14 mouse cellular contexts compared by ENCODE assay signal in genomic region chr14:101602851-101603250, GRCm38 (mm10). TPM values are rescaled to one million over a fixed set of nuclear protein-coding genes. Genes with fewer than 3 reads are reported as not detected.
DNase-seq lines count a peak whose midpoint lies in the region; ATAC-seq and TF ChIP-seq lines count a peak whose summit lies in the region.
"Had no signal": no experiment of that assay in that cellular context is flagged by ENCODE, and none has a peak within 500 bp of the region (broad histone marks: within the 10 kb centered on the region; RNA-seq: fewer than 3 reads in every experiment).

No protein-coding gene starts in this region.

- no peak overlapping the region for H3K4me2 ChIP-seq in forebrain, embryonic 14.5 days (ENCODE audit: low read length)
- no peak overlapping the region for H3K4me2 ChIP-seq in forebrain, embryonic 15.5 days (replicated peaks)
- H3K4me2 ChIP-seq in limb, embryonic 14.5 days (replicated peaks; ENCODE audit: low read depth, low read length, severe bottlenecking) = no peak overlapping the region
- H3K4me2 ChIP-seq: limb, embryonic 13.5 days; neural tube, embryonic 15.5 days had no signal

- no peaks in the 10 kb centered on the region for H3K9me3 ChIP-seq in forebrain, embryonic 14.5 days (replicated peaks; ENCODE audit: control insufficient read depth, low read length)
- H3K9me3 ChIP-seq in forebrain, embryonic 15.5 days = no peaks in the 10 kb centered on the region
- H3K9me3 ChIP-seq in limb, embryonic 14.5 days (ENCODE audit: control insufficient read depth, low read length) = no peaks in the 10 kb centered on the region
- H3K9me3 ChIP-seq in limb, embryonic 10.5 days (replicated peaks) = no peaks in the 10 kb centered on the region
- H3K9me3 ChIP-seq: limb, embryonic 13.5 days; neural tube, embryonic 15.5 days had no signal

- no peak overlapping the region for H3K27ac ChIP-seq in forebrain, embryonic 14.5 days (ENCODE audit: low read depth, low read length)
- no peak overlapping the region for H3K27ac ChIP-seq in forebrain, embryonic 15.5 days (replicated peaks)
- H3K27ac ChIP-seq in limb, embryonic 14.5 days (replicated peaks; ENCODE audit: low read depth, low read length) = no peak overlapping the region
- no peak overlapping the region for H3K27ac ChIP-seq in limb, embryonic 10.5 days
- H3K27ac ChIP-seq in left cerebral cortex, adult 2 months = no peak overlapping the region
- H3K27ac ChIP-seq: limb, embryonic 13.5 days; macrophage; neural tube, embryonic 15.5 days had no signal

- no peaks in the 10 kb centered on the region for H3K36me3 ChIP-seq in forebrain, embryonic 14.5 days (ENCODE audit: control insufficient read depth, insufficient read depth, low read length)
- no peaks in the 10 kb centered on the region for H3K36me3 ChIP-seq in forebrain, embryonic 15.5 days
- no peaks in the 10 kb centered on the region for H3K36me3 ChIP-seq in limb, embryonic 14.5 days (ENCODE audit: control insufficient read depth, insufficient read depth, low read length)
- H3K36me3 ChIP-seq in limb, embryonic 10.5 days = no peaks in the 10 kb centered on the region
- H3K36me3 ChIP-seq: limb, embryonic 13.5 days; neural tube, embryonic 15.5 days had no signal

- no peak overlapping the region for H3K4me3 ChIP-seq in forebrain, embryonic 14.5 days (ENCODE audit: low read depth, low read length)
- H3K4me3 ChIP-seq in forebrain, embryonic 15.5 days = no peak overlapping the region
- H3K4me3 ChIP-seq in limb, embryonic 14.5 days (replicated peaks; ENCODE audit: low read length) = no peak overlapping the region
- no peak overlapping the region for H3K4me3 ChIP-seq in limb, embryonic 10.5 days
- no peak overlapping the region for H3K4me3 ChIP-seq in left cerebral cortex, adult 2 months
- H3K4me3 ChIP-seq: limb, embryonic 13.5 days; neural tube, embryonic 15.5 days had no signal

- TF ChIP-seq POLR2A in limb, embryonic 14.5 days (IDR thresholded peaks at IDR 0.05; ENCODE audit: borderline replicate concordance, extremely low read depth, insufficient read depth, insufficient read length) = no peak

- 0 out of 2 replicates have a peak, but pooled peaks cover 6% of the 10 kb centered on the region for H3K27me3 ChIP-seq in forebrain, embryonic 14.5 days (replicated peaks; ENCODE audit: control insufficient read depth, insufficient read depth, low read length)
- no peaks in the 10 kb centered on the region for H3K27me3 ChIP-seq in forebrain, embryonic 15.5 days
- H3K27me3 ChIP-seq in limb, embryonic 14.5 days (ENCODE audit: control insufficient read depth, insufficient read depth, low read length) = no peaks in the 10 kb centered on the region
- 0 out of 2 replicates have a peak, but pooled peaks cover 8% of the 10 kb centered on the region for H3K27me3 ChIP-seq in limb, embryonic 10.5 days (ENCODE audit: low read depth, poor library complexity, severe bottlenecking)
- H3K27me3 ChIP-seq: neural tube, embryonic 15.5 days had no signal

- H3K9ac ChIP-seq in forebrain, embryonic 14.5 days (ENCODE audit: low read length) = no peak overlapping the region
- no peak overlapping the region for H3K9ac ChIP-seq in forebrain, embryonic 15.5 days (replicated peaks)
- H3K9ac ChIP-seq in limb, embryonic 14.5 days (ENCODE audit: low read depth, low read length, severe bottlenecking) = no peak overlapping the region
- H3K9ac ChIP-seq: limb, embryonic 13.5 days; neural tube, embryonic 15.5 days had no signal

- intact Hi-C loops in left cerebral cortex, adult 2 months (cut with DNase I) = no loop called here

- H3K4me1 ChIP-seq in forebrain, embryonic 14.5 days (ENCODE audit: control insufficient read depth, insufficient read depth, low read length) = no peaks in the 10 kb centered on the region
- H3K4me1 ChIP-seq in forebrain, embryonic 15.5 days = peaks cover 6% of the 10 kb centered on the region
- peaks cover 5% of the 10 kb centered on the region; the same call in 1 of the 2 replicates for H3K4me1 ChIP-seq in limb, embryonic 14.5 days (ENCODE audit: control insufficient read depth, insufficient read depth, low read length)
- peaks cover 7% of the 10 kb centered on the region for H3K4me1 ChIP-seq in limb, embryonic 10.5 days

- TF ChIP-seq CTCF in left cerebral cortex, adult 2 months (IDR thresholded peaks at IDR 0.05) = no peak

- DNase-seq in forebrain, embryonic 14.5 days (ENCODE audit: low spot score) = peak; percentile 11
- DNase-seq in limb, embryonic 14.5 days (ENCODE audit: low spot score) = no peak
- no peak for DNase-seq in limb, embryonic 10.5 days (ENCODE audit: low spot score)
- peak; percentile 20 for DNase-seq in embryo, embryonic 9.5 days (ENCODE audit: extremely low spot score)
- peak; percentile 21 to 51 for DNase-seq in kidney, postnatal 4 days
- no peak for DNase-seq in cerebellum, adult 11-12 months
- no peak for DNase-seq in left cerebral cortex, adult 2 months (ENCODE audit: extremely low spot score in 1 of 2, low spot score in 2 of 2)
- DNase-seq: cerebellum, adult 8-10 months; heart, postnatal 10 days had no signal

- ATAC-seq in forebrain, embryonic 14.5 days = no peak
- no peak for ATAC-seq in forebrain, embryonic 15.5 days (replicated peaks)
- ATAC-seq in limb, embryonic 14.5 days (ENCODE audit: low FRiP score, low read depth) = 0 out of 2 replicates have a peak, but pooled peaks have one; percentile 42
- ATAC-seq: intestine, embryonic 16.5 days had no signal

- WGBS in forebrain, embryonic 14.5 days = 51% methylated on average over 3 of the region's 3 CpGs
- WGBS in forebrain, embryonic 15.5 days = 46% methylated on average over 3 of the region's 3 CpGs
- 42% methylated on average over 3 of the region's 3 CpGs for WGBS in limb, embryonic 14.5 days
- 68% methylated on average over 3 of the region's 3 CpGs for WGBS in limb, embryonic 10.5 days

RNA-seq across cellular contexts. Expression of gene Tbc1d4, which starts 6.1 kb away (rescaled TPM):
- 5.6 and 6.1 TPM in 2 replicates for polyA plus RNA-seq in forebrain, embryonic 14.5 days (2014; fragmentation: Nextera tagmentation; extraction: Ambion mirVana)
- 9.1 and 9.2 TPM in 2 replicates for polyA plus RNA-seq in forebrain, embryonic 15.5 days (2015; fragmentation: Nextera tagmentation; extraction: Ambion mirVana)
- 12.4 and 12.6 TPM in 2 replicates for polyA plus RNA-seq in limb, embryonic 14.5 days (2012; rRNA removed)
- polyA plus RNA-seq in limb, embryonic 14.5 days (2014; fragmentation: Nextera tagmentation; extraction: Ambion mirVana) = 11.9 and 13.0 TPM in 2 replicates
- polyA plus RNA-seq in limb, embryonic 10.5 days (2016; fragmentation: Nextera tagmentation; extraction: Ambion mirVana) = 10.4 and 10.5 TPM in 2 replicates
- 10 to 100 TPM; 10.6 to 11.3 TPM for total RNA-seq in left cerebral cortex, adult 2 months (2021)

RNA-seq across cellular contexts. Expression of gene Commd6, which starts 37.6 kb away (rescaled TPM):
- 81.2 and 85.4 TPM in 2 replicates for polyA plus RNA-seq in forebrain, embryonic 14.5 days (2014; fragmentation: Nextera tagmentation; extraction: Ambion mirVana)
- polyA plus RNA-seq in forebrain, embryonic 15.5 days (2015; fragmentation: Nextera tagmentation; extraction: Ambion mirVana) = 101 and 103 TPM in 2 replicates
- polyA plus RNA-seq in limb, embryonic 14.5 days (2012; rRNA removed) = 33.6 and 40.9 TPM in 2 replicates
- polyA plus RNA-seq in limb, embryonic 14.5 days (2014; fragmentation: Nextera tagmentation; extraction: Ambion mirVana) = 76.5 and 78.9 TPM in 2 replicates
- polyA plus RNA-seq in limb, embryonic 10.5 days (2016; fragmentation: Nextera tagmentation; extraction: Ambion mirVana) = 92.1 and 96.1 TPM in 2 replicates
- 10 to 100 TPM; 54.5 to 59.7 TPM for total RNA-seq in left cerebral cortex, adult 2 months (2021)

RNA-seq across cellular contexts. Expression of gene Uchl3, which starts 50.9 kb away (rescaled TPM):
- 260 and 265 TPM in 2 replicates for polyA plus RNA-seq in forebrain, embryonic 14.5 days (2014; fragmentation: Nextera tagmentation; extraction: Ambion mirVana)
- 222 and 223 TPM in 2 replicates for polyA plus RNA-seq in forebrain, embryonic 15.5 days (2015; fragmentation: Nextera tagmentation; extraction: Ambion mirVana)
- 41.4 and 61.5 TPM in 2 replicates for polyA plus RNA-seq in limb, embryonic 14.5 days (2012; rRNA removed)
- polyA plus RNA-seq in limb, embryonic 14.5 days (2014; fragmentation: Nextera tagmentation; extraction: Ambion mirVana) = 112 and 115 TPM in 2 replicates
- polyA plus RNA-seq in limb, embryonic 10.5 days (2016; fragmentation: Nextera tagmentation; extraction: Ambion mirVana) = 187 and 236 TPM in 2 replicates
- total RNA-seq in left cerebral cortex, adult 2 months (2021) = 10 to 100 TPM; 37.5 to 40.1 TPM

Comparison
In these comparisons a context has a peak if more than half of its experiments do, and no peak if none do; other contexts are left out.
1. DNase-seq: peak in forebrain, embryonic 14.5 days (single experiment), embryo, embryonic 9.5 days (single experiment) and kidney, postnatal 4 days (2 of 2); none in limb, embryonic 14.5 days (single experiment), limb, embryonic 10.5 days (single experiment), cerebellum, adult 11-12 months (single experiment) and left cerebral cortex, adult 2 months (0 of 2).